Mouse (Mus musculus) neural tube, embryonic 11.5 days (tissue): ENCODE results near the gene Tnrc6b. TPM values are rescaled to one million over a fixed set of nuclear protein-coding genes. Genes with fewer than 3 reads are reported as not detected.

Experiments
- ATAC-seq: fragments of 200-750 bp; cut with Nextera tagmentation; 2 replicates; pipeline ENCODE4 v1.8.0; 2017; ENCODE audit warnings: moderate number of reproducible peaks, mild to moderate bottlenecking, moderate TSS enrichment, moderate library complexity; ENCODE audit not compliant: insufficient read depth, low FRiP score, low TSS enrichment
- DNase-seq: peaks from one replicate; pipeline ENCODE4 v3.0.0-alpha.2; 2015; ENCODE audit warnings: low spot score
- H3K27ac ChIP-seq: fragments of 300-500 bp; sonication (generic); 2 replicates; pipeline ENCODE4 v1.5.1; 2014; ENCODE audit warnings: low read depth, mild to moderate bottlenecking, low read length
- H3K27me3 ChIP-seq: fragments of 300-500 bp; sonication (generic); 2 replicates; pipeline ENCODE4 v1.6.1; 2014; ENCODE audit warnings: mild to moderate bottlenecking, low read length, mixed read lengths; ENCODE audit not compliant: control insufficient read depth, insufficient read depth
- H3K36me3 ChIP-seq: fragments of 300-500 bp; sonication (generic); 2 replicates; pipeline ENCODE4 v1.6.1; 2014; ENCODE audit warnings: mild to moderate bottlenecking, low read length, moderate library complexity, mixed read lengths; ENCODE audit not compliant: control insufficient read depth, insufficient read depth
- H3K4me1 ChIP-seq: fragments of 300-500 bp; sonication (generic); 2 replicates; pipeline ENCODE4 v1.6.1; 2014; ENCODE audit warnings: low read length, mixed read lengths; ENCODE audit not compliant: control insufficient read depth, insufficient read depth
- H3K4me2 ChIP-seq: fragments of 300-500 bp; sonication (generic); 2 replicates; pipeline ENCODE4 v1.6.1; 2014; ENCODE audit warnings: low read depth, mild to moderate bottlenecking, moderate library complexity
- H3K4me3 ChIP-seq: fragments of 300-500 bp; sonication (generic); 2 replicates; pipeline ENCODE4 v1.5.1; 2014; ENCODE audit warnings: low read depth, low read length
- H3K9ac ChIP-seq: fragments of 300-500 bp; sonication (generic); 2 replicates; pipeline ENCODE4 v1.6.1; 2014; ENCODE audit warnings: mild to moderate bottlenecking, low read length
- H3K9me3 ChIP-seq: fragments of 300-500 bp; sonication (generic); 2 replicates; pipeline ENCODE4 v1.6.1; 2016; ENCODE audit warnings: low read length; ENCODE audit not compliant: control insufficient read depth
- WGBS: fragments of 180-500 bp; shearing (Covaris S2); extraction: QIAGEN DNeasy Blood & Tissue Kit; methylation state at CpG from one replicate; pipeline ENCODE4 v1.1.7; 2014; 5-methylcytosine and 5-hydroxymethylcytosine counted together
- polyA plus RNA-seq: library from polyadenylated mRNA; unstranded; fragments of >200 nt; fragmentation: Nextera tagmentation; extraction: Ambion mirVana; gene quantifications from 2 replicates; pipeline ENCODE4 v1.2.1, GENCODE M21; 2014

Tnrc6b gene
- polyA plus RNA-seq, 1 experiment from 2014 or later = 16.1 TPM

GRCm38 (mm10) chr15:80680347-80681030 is 30.6 kb upstream of the Tnrc6b start:
- 65% methylated on average over 7 of the region's 7 CpGs for whole genome bisulfite sequencing
- H3K4me3 ChIP-seq = no peak overlapping the region
- no peaks in the 10 kb centered on the region for H3K9me3 ChIP-seq
- DNase-seq (no peak), ATAC-seq (no peak)
- no peaks in the 10 kb centered on the region for H3K36me3 ChIP-seq
- no peaks in the 10 kb centered on the region for H3K27me3 ChIP-seq
- H3K4me2 ChIP-seq = no peak overlapping the region
- H3K27ac ChIP-seq = no peak overlapping the region
- no peak overlapping the region for H3K9ac ChIP-seq
- H3K4me1 ChIP-seq = peaks cover 6% of the 10 kb centered on the region

GRCm38 (mm10) chr15:80681466-80681881 is 29.6 kb upstream of the Tnrc6b start:
- Histone ChIP-seq H3K9me3 (no peaks in the 10 kb centered on the region), H3K4me1 (peaks cover 8% of the 10 kb centered on the region), H3K27ac (no peak overlapping the region), H3K9ac (no peak overlapping the region), H3K4me2 (no peak overlapping the region), H3K27me3 (no peaks in the 10 kb centered on the region), H3K4me3 (no peak overlapping the region), H3K36me3 (no peaks in the 10 kb centered on the region)
- 77% methylated on average over 4 of the region's 4 CpGs for WGBS
- no peak for DNase-seq
- no peak for ATAC-seq

GRCm38 (mm10) chr15:80682343-80682742 is 28.8 kb upstream of the Tnrc6b start:
- WGBS = 85% methylated on average over 8 of the region's 8 CpGs
- Histone ChIP-seq H3K27ac (no peak overlapping the region), H3K4me1 (peaks cover 8% of the 10 kb centered on the region), H3K4me3 (no peak overlapping the region), H3K9ac (no peak overlapping the region), H3K9me3 (no peaks in the 10 kb centered on the region), H3K27me3 (no peaks in the 10 kb centered on the region), H3K36me3 (no peaks in the 10 kb centered on the region), H3K4me2 (no peak overlapping the region)
- no peak for ATAC-seq
- no peak for DNase-seq

GRCm38 (mm10) chr15:80683151-80683550 is 28.0 kb upstream of the Tnrc6b start:
- Histone ChIP-seq H3K36me3 (no peaks in the 10 kb centered on the region), H3K27me3 (no peaks in the 10 kb centered on the region), H3K9ac (no peak overlapping the region), H3K4me3 (no peak overlapping the region), H3K9me3 (no peaks in the 10 kb centered on the region), H3K4me1 (peaks cover 8% of the 10 kb centered on the region), H3K4me2 (no peak overlapping the region), H3K27ac (no peak overlapping the region)
- no peak for ATAC-seq
- WGBS = 91% methylated on average over 6 of the region's 6 CpGs
- no peak for DNase-seq

- no peaks in the 10 kb centered on the region for H3K27me3 ChIP-seq
- H3K9ac ChIP-seq = no peak overlapping the region
- H3K36me3 ChIP-seq = no peaks in the 10 kb centered on the region
- H3K4me1 ChIP-seq = peaks cover 8% of the 10 kb centered on the region
- no peak overlapping the region for H3K27ac ChIP-seq
- 67% methylated on average over 3 of the region's 3 CpGs for WGBS
- DNase-seq = no peak
- no peak overlapping the region for H3K4me2 ChIP-seq
- no peaks in the 10 kb centered on the region for H3K9me3 ChIP-seq
- ATAC-seq = no peak
- H3K4me3 ChIP-seq = no peak overlapping the region
Measured at GRCm38 (mm10) chr15:80683990-80684389, 27.1 kb upstream of the Tnrc6b start.

- Histone ChIP-seq H3K27ac (no peak overlapping the region), H3K4me2 (no peak overlapping the region), H3K36me3 (no peaks in the 10 kb centered on the region), H3K9me3 (no peaks in the 10 kb centered on the region), H3K4me3 (no peak overlapping the region), H3K27me3 (no peaks in the 10 kb centered on the region), H3K9ac (no peak overlapping the region), H3K4me1 (peaks cover 8% of the 10 kb centered on the region)
- WGBS = 14% methylated on average over 8 of the region's 8 CpGs
- ATAC-seq (no peak), DNase-seq (no peak)
Measured at GRCm38 (mm10) chr15:80684786-80685602, 26.1 kb upstream of the Tnrc6b start.

- WGBS = 26% methylated on average over 7 of the region's 7 CpGs
- Histone ChIP-seq H3K9ac (no peak overlapping the region), H3K27me3 (no peaks in the 10 kb centered on the region), H3K4me3 (no peak overlapping the region), H3K4me1 (peaks cover 8% of the 10 kb centered on the region), H3K4me2 (no peak overlapping the region), H3K9me3 (no peaks in the 10 kb centered on the region), H3K36me3 (no peaks in the 10 kb centered on the region), H3K27ac (no peak overlapping the region)
- ATAC-seq (no peak), DNase-seq (no peak)
Measured at GRCm38 (mm10) chr15:80685603-80685895, 25.6 kb upstream of the Tnrc6b start.

- H3K4me1 ChIP-seq = peaks cover 8% of the 10 kb centered on the region
- WGBS = 84% methylated on average over 7 of the region's 7 CpGs
- no peaks in the 10 kb centered on the region for H3K36me3 ChIP-seq
- no peak overlapping the region for H3K27ac ChIP-seq
- H3K4me2 ChIP-seq = no peak overlapping the region
- H3K9me3 ChIP-seq = no peaks in the 10 kb centered on the region
- H3K27me3 ChIP-seq = no peaks in the 10 kb centered on the region
- H3K9ac ChIP-seq = no peak overlapping the region
- H3K4me3 ChIP-seq = no peak overlapping the region
- DNase-seq (no peak), ATAC-seq (no peak)
Measured at GRCm38 (mm10) chr15:80688536-80688935, 22.6 kb upstream of the Tnrc6b start.

- 37% methylated on average over 3 of the region's 3 CpGs for WGBS
- Histone ChIP-seq H3K4me2 (no peak overlapping the region), H3K4me1 (0 out of 2 replicates have a peak, but pooled peaks cover 4% of the 10 kb centered on the region), H3K27ac (no peak overlapping the region), H3K9ac (no peak overlapping the region), H3K9me3 (no peaks in the 10 kb centered on the region), H3K4me3 (no peak overlapping the region), H3K27me3 (no peaks in the 10 kb centered on the region), H3K36me3 (no peaks in the 10 kb centered on the region)
- no peak for ATAC-seq
- no peak for DNase-seq
Measured at GRCm38 (mm10) chr15:80693492-80693891, 17.6 kb upstream of the Tnrc6b start.
